Mouse (Mus musculus) hindbrain, embryonic 13.5 days (tissue): ENCODE measurements around the gene Slc39a13. TPM values are rescaled to one million over a fixed set of nuclear protein-coding genes. Genes with fewer than 3 reads are reported as not detected.

Source experiments
- ATAC-seq: fragments of 200-750 bp; cut with Nextera tagmentation; 2 replicates; pipeline ENCODE4 v1.8.0; 2017; ENCODE audit warnings: moderate TSS enrichment; ENCODE audit not compliant: low FRiP score
- H3K27ac ChIP-seq: fragments of 300-500 bp; sonication (generic); 2 replicates; pipeline ENCODE4 v1.5.1; 2015; ENCODE audit warnings: inconsistent platforms, mild to moderate bottlenecking, moderate library complexity
- H3K27me3 ChIP-seq: fragments of 300-500 bp; sonication (generic); 2 replicates; pipeline ENCODE4 v1.6.1; 2015; ENCODE audit warnings: mild to moderate bottlenecking, inconsistent platforms
- H3K36me3 ChIP-seq: fragments of 300-500 bp; sonication (generic); 2 replicates; pipeline ENCODE4 v1.6.1; 2015; ENCODE audit warnings: mild to moderate bottlenecking, inconsistent platforms
- H3K4me1 ChIP-seq: fragments of 300-500 bp; sonication (generic); replicated peaks from 2 replicates; pipeline ENCODE4 v1.6.1; 2015; ENCODE audit warnings: inconsistent platforms
- H3K4me2 ChIP-seq: fragments of 300-500 bp; sonication (generic); 2 replicates; pipeline ENCODE4 v1.6.1; 2015; ENCODE audit warnings: inconsistent platforms, mild to moderate bottlenecking, moderate library complexity
- H3K4me3 ChIP-seq: fragments of 300-500 bp; sonication (generic); 2 replicates; pipeline ENCODE4 v1.5.1; 2015; ENCODE audit warnings: mild to moderate bottlenecking, inconsistent platforms
- H3K9ac ChIP-seq: fragments of 300-500 bp; sonication (generic); 2 replicates; pipeline ENCODE4 v1.6.1; 2015; ENCODE audit warnings: mild to moderate bottlenecking, inconsistent platforms
- H3K9me3 ChIP-seq: fragments of 300-500 bp; sonication (generic); 2 replicates; pipeline ENCODE4 v1.6.1; 2016; ENCODE audit warnings: inconsistent platforms
- WGBS: fragments of 180-500 bp; shearing (Covaris S2); methylation state at CpG from one replicate; pipeline ENCODE4 v1.1.7; 2015; 5-methylcytosine and 5-hydroxymethylcytosine counted together
- polyA plus RNA-seq: library from polyadenylated mRNA; unstranded; fragments of >200 nt; fragmentation: Nextera tagmentation; extraction: Ambion mirVana; gene quantifications from 2 replicates; pipeline ENCODE4 v1.2.1, GENCODE M21; 2015

Slc39a13 gene
- polyA plus RNA-seq, 1 experiment from 2014 or later, result 28.1 TPM

DNA sequence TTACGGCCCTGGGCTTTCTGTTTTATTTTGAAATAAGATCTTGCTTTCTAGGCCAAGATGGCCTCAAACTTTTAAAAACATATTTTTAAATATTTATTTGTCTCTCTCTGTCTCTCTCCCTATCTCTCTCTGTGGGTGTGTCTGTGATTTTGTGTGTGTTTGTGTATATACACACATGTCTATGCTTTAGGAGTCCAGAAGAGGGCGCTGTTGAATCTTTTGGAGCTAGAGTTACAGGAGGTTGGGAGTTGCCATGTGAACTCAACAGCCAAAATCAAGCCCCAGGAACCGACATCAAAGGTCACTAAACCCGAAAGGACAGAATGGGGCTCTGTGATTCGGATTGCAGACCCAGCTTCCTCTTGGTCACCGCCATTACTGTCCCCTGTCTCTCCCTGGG, 40.2 kb upstream of the Slc39a13 start:
- no peaks in the 10 kb centered on the region for H3K36me3 ChIP-seq
- no peak for ATAC-seq
- H3K4me2 ChIP-seq, result no peak overlapping the region
- H3K27ac ChIP-seq, result no peak overlapping the region
- 73% methylated on average over 6 of the region's 6 CpGs for WGBS
- H3K9me3 ChIP-seq, result no peaks in the 10 kb centered on the region
- H3K27me3 ChIP-seq, result peaks cover 16% of the 10 kb centered on the region
- peaks cover 6% of the 10 kb centered on the region for H3K4me1 ChIP-seq
- H3K9ac ChIP-seq, result no peak overlapping the region
- no peak overlapping the region for H3K4me3 ChIP-seq

DNA sequence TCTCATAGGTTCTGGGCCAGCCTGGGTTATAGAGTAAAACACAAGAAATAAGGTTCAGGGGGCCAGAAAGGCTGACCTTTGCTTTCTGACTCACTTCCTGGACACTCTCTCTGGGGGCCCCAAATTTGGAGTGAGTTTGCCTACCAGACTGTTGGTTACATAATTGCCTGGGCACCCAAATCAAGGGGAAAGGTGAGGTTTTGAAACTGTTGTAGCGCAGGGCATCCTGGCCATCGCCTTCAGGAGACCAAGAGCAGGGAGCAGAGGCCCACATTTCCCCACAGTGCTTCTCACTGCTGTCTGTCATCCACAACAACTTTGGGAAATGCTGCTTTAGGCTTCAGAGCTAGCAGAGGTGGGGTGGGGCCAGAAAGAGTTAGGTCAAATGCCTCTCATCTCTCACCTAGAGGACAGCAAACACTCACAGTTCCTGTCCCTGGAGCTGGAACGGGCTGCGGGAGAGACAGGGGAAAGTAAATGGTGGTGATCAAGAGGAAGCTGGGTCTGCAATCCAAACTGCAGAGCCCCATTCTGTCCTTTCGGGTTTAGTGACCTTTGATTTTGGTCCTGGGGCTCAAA, 39.7 kb upstream of the Slc39a13 start:
- 0 out of 2 replicates have a peak, but pooled peaks cover under 1% of the 10 kb centered on the region for H3K4me1 ChIP-seq
- no peak overlapping the region for H3K9ac ChIP-seq
- H3K36me3 ChIP-seq, result no peaks in the 10 kb centered on the region
- no peak for ATAC-seq
- H3K4me2 ChIP-seq, result no peak overlapping the region
- no peak overlapping the region for H3K4me3 ChIP-seq
- no peaks in the 10 kb centered on the region for H3K9me3 ChIP-seq
- no peak overlapping the region for H3K27ac ChIP-seq
- H3K27me3 ChIP-seq, result peaks cover 11% of the 10 kb centered on the region; the same call in 1 of the 2 replicates
- 96% methylated on average over 5 of the region's 5 CpGs for WGBS

DNA sequence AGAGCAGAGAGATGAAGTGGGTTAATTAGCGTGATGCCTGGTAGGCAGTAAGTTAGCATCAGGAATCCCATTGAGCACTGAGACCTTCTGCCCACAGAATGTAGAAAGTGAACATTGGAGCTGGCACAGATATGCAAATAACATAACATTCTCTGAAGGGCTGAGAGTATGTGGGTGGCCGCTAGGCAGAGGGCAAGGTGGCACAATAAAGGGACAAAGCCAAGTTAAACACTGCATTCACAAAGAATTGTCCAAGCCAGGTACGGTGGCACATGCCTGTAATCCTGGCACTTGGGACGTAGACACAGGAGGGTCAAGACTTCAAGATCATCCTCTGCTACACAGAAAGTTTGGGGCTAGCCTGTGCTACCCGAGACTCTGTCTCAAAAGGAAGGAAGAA, 39.0 kb upstream of the Slc39a13 start:
- H3K9me3 ChIP-seq, result no peaks in the 10 kb centered on the region
- no peaks in the 10 kb centered on the region for H3K36me3 ChIP-seq
- WGBS, result 87% methylated on average over 5 of the region's 5 CpGs
- ATAC-seq, result no peak
- H3K27ac ChIP-seq, result no peak overlapping the region
- no peak overlapping the region for H3K4me3 ChIP-seq
- H3K27me3 ChIP-seq, result peaks cover 5% of the 10 kb centered on the region; the same call in 1 of the 2 replicates
- no peaks in the 10 kb centered on the region for H3K4me1 ChIP-seq
- H3K9ac ChIP-seq, result no peak overlapping the region
- H3K4me2 ChIP-seq, result no peak overlapping the region

DNA sequence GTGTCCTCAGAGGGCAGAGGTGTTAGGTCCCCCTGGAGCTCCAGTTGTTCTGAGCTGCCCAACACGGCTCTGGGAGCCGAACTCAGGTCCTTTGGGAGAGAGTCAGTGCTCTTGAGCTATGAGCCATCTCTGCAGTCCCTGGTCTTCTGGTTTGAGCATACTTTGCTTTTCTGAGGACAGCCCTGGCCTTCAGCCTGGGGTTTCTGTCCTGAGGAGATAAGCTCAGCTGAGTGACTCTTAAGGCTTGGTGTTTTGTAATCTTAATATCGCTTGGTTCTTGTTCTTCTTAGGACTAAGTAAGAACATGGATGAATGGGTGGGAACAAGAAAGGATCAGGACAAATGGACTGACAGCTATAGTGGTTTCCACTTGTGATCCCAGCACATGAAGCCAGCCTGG, 37.9 kb upstream of the Slc39a13 start:
- H3K9me3 ChIP-seq, result no peaks in the 10 kb centered on the region
- H3K27ac ChIP-seq, result no peak overlapping the region
- no peak overlapping the region for H3K4me3 ChIP-seq
- 87% methylated on average over 3 of the region's 3 CpGs for WGBS
- no peak overlapping the region for H3K4me2 ChIP-seq
- H3K4me1 ChIP-seq, result no peaks in the 10 kb centered on the region
- no peaks in the 10 kb centered on the region; the same call in 1 of the 2 replicates for H3K27me3 ChIP-seq
- H3K36me3 ChIP-seq, result no peaks in the 10 kb centered on the region
- no peak for ATAC-seq
- H3K9ac ChIP-seq, result no peak overlapping the region

DNA sequence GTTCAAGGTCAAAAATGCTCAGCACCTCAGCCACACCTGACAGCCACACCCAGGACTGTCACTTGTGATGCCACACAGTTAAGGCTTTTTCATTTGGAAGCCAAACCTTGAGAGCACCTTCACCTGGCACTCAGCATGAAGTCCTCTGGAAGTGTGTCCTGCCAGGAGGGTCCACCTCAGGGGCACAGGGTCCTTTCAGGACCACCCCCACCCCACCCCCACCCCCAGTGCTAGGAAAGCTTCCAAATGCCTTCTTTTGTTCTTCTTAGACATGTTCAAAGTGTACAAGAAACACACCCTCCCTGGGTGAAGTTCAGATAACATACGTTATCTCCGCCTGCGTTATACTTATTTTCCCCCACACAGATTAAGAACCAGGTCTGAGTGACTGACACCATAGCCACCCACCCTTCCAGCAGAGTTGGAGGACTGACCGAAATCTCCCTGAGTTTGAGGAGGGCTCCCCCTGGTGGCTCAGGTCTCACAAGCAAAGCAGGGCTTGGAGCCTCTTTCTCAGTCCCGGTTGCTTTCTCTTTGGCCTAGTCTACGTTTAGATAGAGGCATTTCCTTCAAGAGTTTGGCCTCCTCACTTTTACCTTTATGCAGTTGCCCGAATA, 31.0 kb upstream of the Slc39a13 start:
- Histone ChIP-seq H3K9ac (no peak overlapping the region), H3K27ac (no peak overlapping the region), H3K27me3 (peaks cover 2% of the 10 kb centered on the region; the same call in 1 of the 2 replicates), H3K4me3 (no peak overlapping the region), H3K36me3 (no peaks in the 10 kb centered on the region), H3K9me3 (no peaks in the 10 kb centered on the region), H3K4me1 (no peaks in the 10 kb centered on the region), H3K4me2 (no peak overlapping the region)
- WGBS, result 17% methylated on average over 7 of the region's 7 CpGs
- ATAC-seq, result peak; percentile 87

DNA sequence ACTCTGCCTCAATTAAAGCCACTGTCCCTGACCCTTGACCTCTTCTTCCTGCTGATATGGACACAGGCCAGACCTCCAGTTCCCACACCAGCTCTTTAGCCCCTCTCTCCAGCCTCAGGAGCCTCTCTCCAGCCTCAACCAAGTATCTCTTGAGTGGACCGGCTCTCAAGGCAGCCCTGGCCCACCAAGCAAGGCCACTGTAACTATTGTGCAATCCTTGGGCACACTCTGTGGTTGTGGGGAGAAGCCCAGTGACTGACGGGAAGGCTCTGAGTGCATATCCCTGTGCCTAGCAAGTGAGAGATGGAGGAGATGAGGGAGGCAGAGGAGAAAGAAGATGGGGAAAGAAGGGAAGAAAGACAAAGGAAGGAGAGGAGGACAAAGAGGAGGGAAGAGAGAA, 27.9 kb upstream of the Slc39a13 start:
- H3K27me3 ChIP-seq, result peaks cover 2% of the 10 kb centered on the region; the same call in 1 of the 2 replicates
- no peak overlapping the region for H3K4me3 ChIP-seq
- 87% methylated on average over 2 of the region's 2 CpGs for WGBS
- no peak overlapping the region for H3K9ac ChIP-seq
- H3K9me3 ChIP-seq, result no peaks in the 10 kb centered on the region
- no peaks in the 10 kb centered on the region for H3K36me3 ChIP-seq
- ATAC-seq, result no peak
- H3K4me2 ChIP-seq, result no peak overlapping the region
- H3K27ac ChIP-seq, result no peak overlapping the region
- no peaks in the 10 kb centered on the region for H3K4me1 ChIP-seq

DNA sequence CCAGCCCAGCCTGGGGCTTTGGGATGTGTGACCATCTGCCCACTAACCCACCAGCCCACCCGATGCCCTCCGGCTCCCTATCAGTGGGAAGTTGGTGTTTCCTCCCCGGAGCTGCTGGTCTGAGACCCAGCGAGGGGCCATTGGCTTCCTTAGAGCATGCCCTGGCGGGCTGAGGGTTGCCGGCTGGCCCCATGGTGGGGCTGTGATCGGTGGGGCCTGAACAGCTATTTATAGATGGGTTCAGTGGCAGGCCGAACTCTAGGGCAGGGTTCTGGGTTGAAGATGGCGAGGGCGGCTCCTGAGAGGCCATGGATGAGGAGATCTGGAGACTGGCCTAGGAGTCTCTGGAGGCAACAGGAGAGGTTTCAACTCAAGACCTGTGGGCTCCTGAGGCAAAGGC, 26.8 kb upstream of the Slc39a13 start:
- Histone ChIP-seq H3K27ac (no peak overlapping the region), H3K9ac (no peak overlapping the region), H3K4me2 (no peak overlapping the region), H3K27me3 (no peaks in the 10 kb centered on the region; the same call in 1 of the 2 replicates), H3K36me3 (no peaks in the 10 kb centered on the region), H3K4me3 (no peak overlapping the region), H3K9me3 (no peaks in the 10 kb centered on the region), H3K4me1 (no peaks in the 10 kb centered on the region)
- ATAC-seq, result no peak
- 78% methylated on average over 10 of the region's 10 CpGs for WGBS

DNA sequence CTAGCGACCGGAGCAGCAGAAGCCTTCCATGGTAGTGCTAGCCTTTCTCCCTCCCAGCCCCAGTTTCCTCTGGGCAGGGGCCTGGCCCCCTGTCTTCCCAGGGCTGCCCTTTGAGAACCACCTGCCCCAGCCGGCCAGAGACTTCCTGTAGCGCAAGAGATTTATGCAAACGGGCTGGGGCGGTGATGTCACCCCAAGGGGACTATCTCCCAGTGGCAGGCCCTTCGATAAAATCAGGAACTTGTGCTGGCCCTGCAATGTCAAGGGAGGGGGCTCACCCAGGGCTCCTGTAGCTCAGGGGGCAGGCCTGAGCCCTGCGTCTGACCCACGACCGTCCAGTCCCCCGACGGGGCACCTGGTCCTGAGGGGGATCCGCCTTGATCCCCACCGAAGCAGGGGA, 26.3 kb upstream of the Slc39a13 start:
- ATAC-seq, result no peak
- no peak overlapping the region for H3K27ac ChIP-seq
- no peak overlapping the region for H3K4me3 ChIP-seq
- no peak overlapping the region for H3K4me2 ChIP-seq
- no peaks in the 10 kb centered on the region for H3K36me3 ChIP-seq
- WGBS, result 69% methylated on average over 14 of the region's 14 CpGs
- H3K4me1 ChIP-seq, result no peaks in the 10 kb centered on the region
- H3K27me3 ChIP-seq, result no peaks in the 10 kb centered on the region; the same call in 1 of the 2 replicates
- no peak overlapping the region for H3K9ac ChIP-seq
- H3K9me3 ChIP-seq, result no peaks in the 10 kb centered on the region

DNA sequence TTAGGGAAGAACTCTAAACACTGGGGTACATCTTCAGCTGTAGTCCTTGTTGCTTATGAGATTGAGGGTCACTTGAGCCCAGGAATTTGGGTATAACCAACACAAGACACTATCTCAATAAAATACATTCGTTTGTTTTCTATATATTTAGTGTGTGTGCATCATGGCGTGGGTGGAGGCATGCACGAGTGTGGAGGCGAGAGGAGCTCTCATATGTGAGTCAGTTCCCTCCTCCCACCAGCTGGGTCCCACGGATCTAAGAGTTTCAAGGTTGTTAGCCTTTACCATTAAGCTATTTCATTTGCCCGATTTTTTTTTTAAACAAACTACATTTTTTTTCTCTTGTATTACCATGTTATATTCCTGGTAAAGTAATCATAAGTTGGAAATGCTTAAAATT, 20.6 kb upstream of the Slc39a13 start:
- no peak overlapping the region for H3K27ac ChIP-seq
- no peak overlapping the region for H3K4me2 ChIP-seq
- whole genome bisulfite sequencing, result 74% methylated on average over 6 of the region's 6 CpGs
- no peak overlapping the region for H3K4me3 ChIP-seq
- no peak for ATAC-seq
- H3K27me3 ChIP-seq, result no peaks in the 10 kb centered on the region
- no peaks in the 10 kb centered on the region for H3K4me1 ChIP-seq
- no peaks in the 10 kb centered on the region for H3K36me3 ChIP-seq
- H3K9ac ChIP-seq, result no peak overlapping the region
- no peaks in the 10 kb centered on the region for H3K9me3 ChIP-seq

DNA sequence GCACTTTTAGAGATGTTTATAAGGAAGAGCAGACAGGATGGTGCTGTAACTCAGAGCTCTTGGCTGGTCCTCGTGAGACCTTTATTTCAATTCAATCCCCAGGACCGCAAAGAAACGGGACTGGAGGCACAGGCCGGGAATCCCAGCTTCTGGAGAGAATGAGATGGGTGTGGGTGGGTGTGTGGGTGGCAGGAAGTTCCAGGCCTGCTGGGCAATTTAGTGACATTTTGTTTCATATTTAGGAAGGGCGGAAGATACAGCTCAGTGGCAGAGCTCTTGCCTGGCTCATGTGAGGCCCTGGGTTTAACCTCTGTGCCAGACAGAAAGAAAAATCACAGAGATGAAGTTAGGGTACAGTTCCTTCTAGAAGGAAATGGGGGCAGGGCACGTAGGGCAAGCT, 20.0 kb upstream of the Slc39a13 start:
- H3K4me2 ChIP-seq, result no peak overlapping the region
- WGBS, result 80% methylated on average over 6 of the region's 6 CpGs
- no peak overlapping the region for H3K4me3 ChIP-seq
- H3K27ac ChIP-seq, result no peak overlapping the region
- no peak for ATAC-seq
- H3K9ac ChIP-seq, result no peak overlapping the region
- H3K4me1 ChIP-seq, result no peaks in the 10 kb centered on the region
- H3K9me3 ChIP-seq, result no peaks in the 10 kb centered on the region
- no peaks in the 10 kb centered on the region for H3K27me3 ChIP-seq
- no peaks in the 10 kb centered on the region for H3K36me3 ChIP-seq

DNA sequence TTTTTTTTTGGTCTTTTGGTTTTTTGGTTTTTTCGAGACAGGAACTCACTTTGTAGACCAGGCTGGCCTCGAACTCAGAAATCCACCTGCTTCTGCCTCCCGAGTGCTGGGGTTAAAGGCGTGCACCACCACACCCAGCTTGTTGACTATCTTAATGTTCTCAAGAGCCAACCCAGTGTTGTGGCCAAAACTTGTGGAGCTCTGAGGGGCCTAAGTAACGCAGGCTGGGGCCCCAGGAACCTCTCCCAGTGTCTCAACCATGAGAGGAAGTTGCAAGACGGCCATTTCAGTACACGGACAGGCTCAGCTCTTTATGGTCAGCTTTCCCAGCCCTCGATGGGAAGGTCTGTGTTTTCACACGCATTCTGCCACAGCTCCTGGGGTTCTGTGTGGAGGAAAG, 18.8 kb upstream of the Slc39a13 start:
- no peaks in the 10 kb centered on the region for H3K9me3 ChIP-seq
- ATAC-seq, result no peak
- no peaks in the 10 kb centered on the region for H3K27me3 ChIP-seq
- no peak overlapping the region for H3K9ac ChIP-seq
- no peaks in the 10 kb centered on the region for H3K4me1 ChIP-seq
- no peak overlapping the region for H3K4me3 ChIP-seq
- no peak overlapping the region for H3K27ac ChIP-seq
- 77% methylated on average over 9 of the region's 9 CpGs for WGBS
- H3K4me2 ChIP-seq, result no peak overlapping the region
- no peaks in the 10 kb centered on the region for H3K36me3 ChIP-seq

DNA sequence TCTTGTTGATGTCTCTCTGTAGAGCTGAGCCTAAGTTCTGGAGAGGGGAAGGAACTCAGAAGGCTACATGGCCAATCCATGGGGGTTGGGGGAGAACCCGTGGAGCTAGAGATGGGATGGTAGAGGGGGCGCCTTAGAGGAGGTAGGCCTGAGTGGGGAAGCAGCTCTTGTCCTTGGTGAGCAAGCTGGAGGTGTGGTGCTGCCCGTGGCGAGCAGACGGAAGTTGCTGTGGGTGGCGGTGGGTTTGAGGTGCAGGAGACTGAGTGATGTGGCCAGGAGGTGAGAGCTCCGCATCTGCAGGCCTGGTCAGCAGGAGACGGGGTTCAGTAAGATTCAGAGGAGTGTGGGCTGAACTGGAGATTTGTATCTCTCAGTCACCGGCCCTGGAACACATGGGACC, 17.2 kb upstream of the Slc39a13 start:
- no peak overlapping the region for H3K4me3 ChIP-seq
- H3K4me2 ChIP-seq, result no peak overlapping the region
- H3K9me3 ChIP-seq, result no peaks in the 10 kb centered on the region
- no peaks in the 10 kb centered on the region for H3K36me3 ChIP-seq
- H3K9ac ChIP-seq, result no peak overlapping the region
- no peaks in the 10 kb centered on the region for H3K27me3 ChIP-seq
- no peak overlapping the region for H3K27ac ChIP-seq
- no peak for ATAC-seq
- no peaks in the 10 kb centered on the region for H3K4me1 ChIP-seq
- 85% methylated on average over 9 of the region's 9 CpGs for WGBS
